Mouse (Mus musculus) G1E (cell line): ENCODE measurements around the gene Elk4.

ENCODE experiments used
- CTCF ChIP-seq: IDR thresholded peaks from 2 replicates; pipeline ENCODE4 v1.5.1; 2012; ENCODE audit warnings: low read depth, low read length, inconsistent platforms, mixed read lengths
- TAL1 ChIP-seq: conservative IDR thresholded peaks from 2 replicates; pipeline ENCODE4 v1.6.1; 2012; ENCODE audit warnings: low read depth, low read length, inconsistent platforms, mixed read lengths

DNA sequence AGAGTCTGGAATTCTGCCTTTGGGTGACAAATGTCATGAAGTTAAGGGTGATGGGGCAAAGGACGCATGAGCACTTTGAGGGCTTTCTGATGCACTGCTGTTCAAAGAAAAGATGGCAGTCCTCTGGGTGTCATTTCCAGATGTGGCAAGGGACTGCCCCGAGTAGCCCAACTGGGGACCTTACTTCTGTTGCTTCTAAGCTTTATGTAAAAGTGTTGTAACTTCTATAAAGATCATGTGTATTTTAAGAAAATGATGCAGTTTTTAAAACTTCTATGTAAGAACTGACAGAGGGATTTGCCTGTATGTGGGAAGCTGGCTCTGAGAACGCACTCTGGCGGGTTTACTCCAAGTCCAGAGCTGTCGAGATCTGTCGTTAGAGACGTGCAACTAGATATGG, 24.8 kb downstream of the Elk4 start:
- TF ChIP-seq TAL1 (no peak), CTCF (no peak)
